In genomic region chr2:26586294-26587043, GRCm38 (mm10) we compare ENCODE assay signal across 8 mouse cellular contexts. TPM values are rescaled to one million over a fixed set of nuclear protein-coding genes. Genes with fewer than 3 reads are reported as not detected.
DNase-seq lines count a peak whose midpoint lies in the region; ATAC-seq and TF ChIP-seq lines count a peak whose summit lies in the region.

Gene Gm20532 (plus strand): TSS chr2:26586639.

- POLR2A ChIA-PET in Patski (lab: Charles Lee) = no interaction called here

- WGBS in forebrain, embryonic 15.5 days = under 1% methylated on average over 53 of the region's 65 CpGs
- 1% methylated on average over 58 of the region's 65 CpGs for WGBS in hindbrain, embryonic 14.5 days

- no peak for DNase-seq in Patski (ENCODE audit: low read depth, low spot score)
- DNase-seq in cerebellum, adult 11 months = peak; percentile 51
- DNase-seq in hindbrain, embryonic 14.5 days (ENCODE audit: low spot score) = peak; percentile 66
- DNase-seq in left cerebral cortex, postnatal 10 days (ENCODE audit: extremely low spot score in 1 of 2, low spot score in 2 of 2) = peak; percentile 47 to 80
- DNase-seq in right cerebral cortex, postnatal 25 days = peak; percentile 74

- H3K4me2 ChIP-seq in forebrain, embryonic 15.5 days (replicated peaks) = peak within 1 kb of the TSS; percentile 87
- peak within 1 kb of the TSS; percentile 87 for H3K4me2 ChIP-seq in hindbrain, embryonic 14.5 days (replicated peaks)

- H3K27me3 ChIP-seq in Patski = no peaks in the 10 kb centered on the region
- H3K27me3 ChIP-seq in forebrain, embryonic 15.5 days = no peaks in the 10 kb centered on the region
- H3K27me3 ChIP-seq in hindbrain, embryonic 14.5 days (ENCODE audit: control insufficient read depth, insufficient read depth, low read length) = no peaks in the 10 kb centered on the region

- ATAC-seq in Patski = peak; percentile 31
- ATAC-seq in forebrain, embryonic 15.5 days (replicated peaks) = peak; percentile 81
- peak; percentile 84 for ATAC-seq in hindbrain, embryonic 14.5 days (ENCODE audit: low FRiP score)
- ATAC-seq in megakaryocyte progenitor cell, adult 5-6 weeks (replicated peaks; ENCODE audit: poor library complexity) = peak; percentile 35
- no peak for ATAC-seq in erythroid progenitor cell, adult 5-6 weeks (replicated peaks; ENCODE audit: low FRiP score, poor library complexity, severe bottlenecking)

- H3K4me3 ChIP-seq in forebrain, embryonic 15.5 days = peak within 1 kb of the TSS; percentile 65
- peak within 1 kb of the TSS; percentile 59 for H3K4me3 ChIP-seq in hindbrain, embryonic 14.5 days (replicated peaks; ENCODE audit: low read length)

- peak within 1 kb of the TSS; percentile 56 for H3K9ac ChIP-seq in forebrain, embryonic 15.5 days (replicated peaks)
- peak within 1 kb of the TSS; percentile 73 for H3K9ac ChIP-seq in hindbrain, embryonic 14.5 days

- peaks cover 10% of the 10 kb centered on the region for H3K4me1 ChIP-seq in forebrain, embryonic 15.5 days
- H3K4me1 ChIP-seq in hindbrain, embryonic 14.5 days (replicated peaks; ENCODE audit: control insufficient read depth, insufficient read depth, low read length) = peaks cover 13% of the 10 kb centered on the region

- H3K36me3 ChIP-seq in forebrain, embryonic 15.5 days = no peaks in the 10 kb centered on the region
- no peaks in the 10 kb centered on the region for H3K36me3 ChIP-seq in hindbrain, embryonic 14.5 days (replicated peaks; ENCODE audit: control insufficient read depth, insufficient read depth)

- CTCF ChIA-PET in Patski (lab: Charles Lee) = interaction anchor here (1.5 kb wide), 1 partner anchor 9 kb away, joined by 3 read pairs; no protein-coding TSS in a partner anchor

- in situ Hi-C loops in Patski (cut with MboI; ENCODE audit: low pct_unique_long_range_greater_than_20kb) = no loop called here

- H3K27ac ChIP-seq in forebrain, embryonic 15.5 days (replicated peaks) = peak within 1 kb of the TSS; percentile 50
- H3K27ac ChIP-seq in hindbrain, embryonic 14.5 days = peak within 1 kb of the TSS; percentile 36; the same call in 1 of the 2 replicates

- intact Hi-C loops in left cerebral cortex, postnatal 10 days (cut with DNase I) = no loop called here

- H3K9me3 ChIP-seq in forebrain, embryonic 15.5 days = no peaks in the 10 kb centered on the region
- H3K9me3 ChIP-seq in hindbrain, embryonic 14.5 days (ENCODE audit: control insufficient read depth, low read length) = no peaks in the 10 kb centered on the region

- no peak for TF ChIP-seq CTCF in Patski (IDR thresholded peaks at IDR 0.05)

RNA-seq across cellular contexts. Expression of gene Gm20532, which starts in this region (rescaled TPM):
- polyA plus RNA-seq in Patski (2021) = not detected
- not detected in 2 replicates for polyA plus RNA-seq in forebrain, embryonic 15.5 days (2015; fragmentation: Nextera tagmentation; extraction: Ambion mirVana)
- not detected in 2 replicates for polyA plus RNA-seq in hindbrain, embryonic 14.5 days (2014; fragmentation: Nextera tagmentation; extraction: Ambion mirVana)
- not detected for total RNA-seq in left cerebral cortex, postnatal 10 days (2021)
- not detected in 2 replicates for total RNA-seq in megakaryocyte progenitor cell, adult 5-6 weeks (2015)
- total RNA-seq in megakaryocyte progenitor cell, adult 5-6 weeks (2017) = not detected in 2 replicates
- not detected in 2 replicates for total RNA-seq in erythroid progenitor cell, adult 5-6 weeks (2015; ENCODE audit: low replicate concordance)
- total RNA-seq in erythroid progenitor cell, adult 5-6 weeks (2017; ENCODE audit: low replicate concordance) = 1.9 TPM in 1 of 2 replicates, not detected in the other

Comparison
In these comparisons a context has a peak if more than half of its experiments do, and no peak if none do; other contexts are left out.
1. Peak in ATAC-seq in Patski; RNA of the gene not detected or under 1 TPM.
2. Peak in ATAC-seq, H3K4me3 ChIP-seq, H3K27ac ChIP-seq, H3K9ac ChIP-seq and H3K4me2 ChIP-seq in forebrain, embryonic 15.5 days; RNA of the gene not detected or under 1 TPM.
3. Peak in DNase-seq, ATAC-seq, H3K4me3 ChIP-seq, H3K27ac ChIP-seq, H3K9ac ChIP-seq and H3K4me2 ChIP-seq in hindbrain, embryonic 14.5 days; RNA of the gene not detected or under 1 TPM.
4. Peak in DNase-seq in left cerebral cortex, postnatal 10 days; RNA of the gene not detected or under 1 TPM.
5. Peak in ATAC-seq in megakaryocyte progenitor cell, adult 5-6 weeks; RNA of the gene not detected or under 1 TPM.